Mouse (Mus musculus): ENCODE data around the gene Esrrg.

- TF ChIP-seq CTCF (IDR thresholded peaks at IDR 0.05; ENCODE audit: low read depth, low read length): no peak
- no peak for TF ChIP-seq GATA1 (IDR thresholded peaks at IDR 0.05; ENCODE audit: borderline replicate concordance, low read length)
- no peak for TF ChIP-seq GATA2 (IDR thresholded peaks at IDR 0.05; ENCODE audit: borderline replicate concordance, low read depth, low read length)
- TF ChIP-seq POLR2AphosphoS5 (IDR thresholded peaks at IDR 0.05; ENCODE audit: insufficient replicate concordance, low read depth, low read length): no peak
These were observed 399.9 kb downstream of the Esrrg start for GRCm38 (mm10) chr1:188008476-188008875.
